Comparison of ENCODE assay signal across 24 mouse cellular contexts in the genomic region with DNA sequence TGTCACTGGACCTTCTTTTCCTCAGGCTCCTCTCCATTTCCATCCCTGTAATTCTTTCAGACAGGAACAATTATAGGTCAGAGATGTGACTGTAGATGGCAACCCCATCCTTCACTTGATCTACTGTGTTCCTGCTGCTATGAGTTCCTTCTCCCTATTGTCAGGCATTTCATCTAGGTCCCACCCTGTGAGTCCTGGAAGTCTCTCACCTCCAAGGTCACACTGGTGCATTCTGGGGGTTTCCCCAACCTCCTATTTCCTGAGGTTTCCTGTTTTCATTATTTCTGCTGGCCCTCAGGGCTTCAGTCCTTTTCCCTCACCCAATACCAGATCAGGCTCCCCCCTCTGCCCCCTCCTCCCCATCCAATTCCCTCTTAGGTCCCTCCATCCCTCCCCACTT. TPM values are rescaled to one million over a fixed set of nuclear protein-coding genes. Genes with fewer than 3 reads are reported as not detected.
"Had no signal": no experiment of that assay in that cellular context is flagged by ENCODE, and none has a peak within 500 bp of the region (broad histone marks: within the 10 kb centered on the region; RNA-seq: fewer than 3 reads in every experiment).

No protein-coding gene starts in this region.

RNA-seq across cellular contexts. Expression of a gene that starts 45.5 kb away (rescaled TPM):
- polyA plus RNA-seq: limb, embryonic 15.5 days; liver, adult 2 months; liver, embryonic 11.5 days; liver, embryonic 12.5 days; liver, embryonic 13.5 days; liver, embryonic 14.5 days; liver, embryonic 15.5 days; liver, embryonic 16.5 days; liver, postnatal 0 days; lung, adult 2 months; lung, embryonic 14.5 days; lung, embryonic 15.5 days; lung, embryonic 16.5 days; lung, postnatal 0 days; macrophage; midbrain, embryonic 12.5 days; midbrain, embryonic 13.5 days; midbrain, embryonic 14.5 days; midbrain, embryonic 15.5 days; midbrain, embryonic 16.5 days; midbrain, postnatal 0 days; myocyte; neural tube, embryonic 11.5 days; neural tube, embryonic 12.5 days had no signal
